Comparison of ENCODE assay signal across 9 mouse cellular contexts in the genomic region with DNA sequence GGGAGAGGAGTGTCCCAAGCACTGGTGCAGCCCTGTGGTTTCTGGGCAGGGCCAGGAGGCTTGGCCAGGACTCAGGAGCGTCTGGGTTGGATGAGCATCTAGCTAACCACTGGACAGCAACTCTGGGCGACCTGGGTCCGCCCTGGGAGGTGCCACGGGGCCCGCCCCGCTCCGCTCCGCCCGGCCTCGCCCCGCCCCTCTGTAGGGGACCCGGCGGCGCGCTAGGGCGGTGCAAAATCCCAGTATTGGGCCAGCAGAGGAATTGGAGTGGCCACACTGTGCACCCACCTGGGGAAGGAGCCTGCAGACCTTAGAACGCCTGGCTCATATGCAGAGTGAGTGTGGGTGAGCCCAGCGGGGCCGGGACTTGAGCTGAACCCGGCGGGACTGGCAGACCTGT. TPM values are rescaled to one million over a fixed set of nuclear protein-coding genes. Genes with fewer than 3 reads are reported as not detected.
A peak's percentile ranks its signal among the peaks of the same experiment; 100 is the strongest.
DNase-seq lines count a peak whose midpoint lies in the region; ATAC-seq and TF ChIP-seq lines count a peak whose summit lies in the region.
"Had no signal": no experiment of that assay in that cellular context is flagged by ENCODE, and none has a peak within 500 bp of the region (broad histone marks: within the 10 kb centered on the region; RNA-seq: fewer than 3 reads in every experiment).

A gene (plus strand): TSS at position 196 of the 400 bp plus-strand sequence.

- no peaks in the 10 kb centered on the region for H3K27me3 ChIP-seq in heart, embryonic 16.5 days (ENCODE audit: control insufficient read depth, insufficient read depth, low read length)
- H3K27me3 ChIP-seq in forebrain, embryonic 14.5 days (replicated peaks; ENCODE audit: control insufficient read depth, insufficient read depth, low read length): no peaks in the 10 kb centered on the region
- peaks cover 5% of the 10 kb centered on the region; the same call in 1 of the 2 replicates for H3K27me3 ChIP-seq in neural tube, embryonic 12.5 days (replicated peaks)
- no peaks in the 10 kb centered on the region for H3K27me3 ChIP-seq in cerebellum, adult 2 months (ENCODE audit: control insufficient read depth, insufficient read depth, low read length)

- DNase-seq in heart, postnatal 10 days: no peak
- DNase-seq in forebrain, embryonic 14.5 days (ENCODE audit: low spot score): no peak
- peak; percentile 20 to 64 for DNase-seq in kidney, postnatal 25 days
- no peak for DNase-seq in left cerebral cortex, postnatal 10 days (ENCODE audit: extremely low spot score in 1 of 2, low spot score in 2 of 2)
- DNase-seq in cerebellum, adult 2 months: no peak
- DNase-seq in right cerebral cortex, postnatal 14 days: no peak

- no peak for TF ChIP-seq CTCF in cerebellum, adult 2 months (IDR thresholded peaks at IDR 0.05; ENCODE audit: borderline replicate concordance, insufficient read depth, low read depth, low read length)

- no peak within 1 kb of the TSS for H3K27ac ChIP-seq in heart, embryonic 16.5 days (ENCODE audit: low read length)
- H3K27ac ChIP-seq in forebrain, embryonic 14.5 days (ENCODE audit: low read depth, low read length): no peak within 1 kb of the TSS
- H3K27ac ChIP-seq in neural tube, embryonic 12.5 days: no peak within 1 kb of the TSS
- H3K27ac ChIP-seq in cerebellum, adult 2 months (ENCODE audit: insufficient read depth, low read length): no peak within 1 kb of the TSS

- H3K9ac ChIP-seq in heart, embryonic 16.5 days (ENCODE audit: low read length): no peak within 1 kb of the TSS
- peak within 1 kb of the TSS; percentile 21; the same call in 1 of the 2 replicates for H3K9ac ChIP-seq in forebrain, embryonic 14.5 days (ENCODE audit: low read length)
- H3K9ac ChIP-seq in neural tube, embryonic 12.5 days: no peak within 1 kb of the TSS

- H3K4me3 ChIP-seq in heart, embryonic 16.5 days (ENCODE audit: low read length): peak within 1 kb of the TSS; percentile 32
- H3K4me3 ChIP-seq in forebrain, embryonic 14.5 days (ENCODE audit: low read depth, low read length): peak within 1 kb of the TSS; percentile 19
- H3K4me3 ChIP-seq in neural tube, embryonic 12.5 days: peak within 1 kb of the TSS; percentile 25
- no peak within 1 kb of the TSS for H3K4me3 ChIP-seq in cerebellum, adult 2 months (replicated peaks; ENCODE audit: insufficient read depth, low read depth, low read length)

- WGBS in heart, embryonic 16.5 days: 2% methylated on average over 21 of the region's 21 CpGs
- WGBS in forebrain, embryonic 14.5 days: 3% methylated on average over 21 of the region's 21 CpGs
- WGBS in neural tube, embryonic 12.5 days: 2% methylated on average over 21 of the region's 21 CpGs
- WGBS in cerebellum, adult 2 months: 3% methylated on average over 21 of the region's 21 CpGs

- H3K4me2 ChIP-seq in heart, embryonic 16.5 days (ENCODE audit: low read depth, low read length): peak within 1 kb of the TSS; percentile 57
- H3K4me2 ChIP-seq in forebrain, embryonic 14.5 days (ENCODE audit: low read length): peak within 1 kb of the TSS; percentile 52
- peak within 1 kb of the TSS; percentile 60 for H3K4me2 ChIP-seq in neural tube, embryonic 12.5 days (replicated peaks)

- intact Hi-C loops in heart, postnatal 10 days (cut with DNase I): no loop called here
- intact Hi-C loops in left cerebral cortex, postnatal 10 days (cut with DNase I): no loop called here

- no peak for TF ChIP-seq POLR2A in cerebellum, adult 2 months (IDR thresholded peaks at IDR 0.05; ENCODE audit: borderline replicate concordance, insufficient read depth, low read length)

- no peak; the same call in 1 of the 2 replicates for ATAC-seq in heart, embryonic 16.5 days (replicated peaks; ENCODE audit: extremely low read depth, insufficient read depth, low FRiP score)
- ATAC-seq in forebrain, embryonic 14.5 days: peak; percentile 44; the same call in 1 of the 2 replicates
- ATAC-seq in neural tube, embryonic 12.5 days (ENCODE audit: low FRiP score, low read depth): peak; percentile 48

- H3K9me3 ChIP-seq in heart, embryonic 16.5 days (replicated peaks; ENCODE audit: control insufficient read depth, low read length): no peaks in the 10 kb centered on the region
- no peaks in the 10 kb centered on the region for H3K9me3 ChIP-seq in forebrain, embryonic 14.5 days (replicated peaks; ENCODE audit: control insufficient read depth, low read length)
- no peaks in the 10 kb centered on the region for H3K9me3 ChIP-seq in neural tube, embryonic 12.5 days
- H3K9me3 ChIP-seq: G1E had no signal

- H3K4me1 ChIP-seq in heart, embryonic 16.5 days (ENCODE audit: control insufficient read depth, insufficient read depth, low read length): no peaks in the 10 kb centered on the region
- peaks cover 4% of the 10 kb centered on the region; the same call in 1 of the 2 replicates for H3K4me1 ChIP-seq in forebrain, embryonic 14.5 days (ENCODE audit: control insufficient read depth, insufficient read depth, low read length)
- peaks cover 6% of the 10 kb centered on the region; the same call in 1 of the 2 replicates for H3K4me1 ChIP-seq in neural tube, embryonic 12.5 days
- H3K4me1 ChIP-seq in cerebellum, adult 2 months (ENCODE audit: control insufficient read depth, insufficient read depth, low read length): no peaks in the 10 kb centered on the region

- no peaks in the 10 kb centered on the region for H3K36me3 ChIP-seq in heart, embryonic 16.5 days (ENCODE audit: control insufficient read depth, insufficient read depth)
- H3K36me3 ChIP-seq in forebrain, embryonic 14.5 days (ENCODE audit: control insufficient read depth, insufficient read depth, low read length): no peaks in the 10 kb centered on the region
- no peaks in the 10 kb centered on the region for H3K36me3 ChIP-seq in neural tube, embryonic 12.5 days
- H3K36me3 ChIP-seq: G1E had no signal

RNA-seq across cellular contexts. Expression of the gene that starts here (rescaled TPM):
- polyA plus RNA-seq in heart, embryonic 16.5 days (2015; fragmentation: Nextera tagmentation; extraction: Ambion mirVana): not detected in 2 replicates
- total RNA-seq in heart, postnatal 10 days (2021): not detected
- polyA plus RNA-seq in forebrain, embryonic 14.5 days (2014; fragmentation: Nextera tagmentation; extraction: Ambion mirVana): 0.09 TPM in 1 of 2 replicates, not detected in the other
- polyA plus RNA-seq in neural tube, embryonic 12.5 days (2016; fragmentation: Nextera tagmentation; extraction: Ambion mirVana): not detected in 2 replicates
- total RNA-seq in left cerebral cortex, postnatal 10 days (2021): under 1 TPM; 0.55 to 0.64 TPM
- not detected in 2 replicates for polyA plus RNA-seq in cerebellum, adult 2 months (2012; rRNA removed)
- polyA plus RNA-seq: G1E had no signal

Comparison
In these comparisons a context has a peak if more than half of its experiments do, and no peak if none do; other contexts are left out.
1. Peak in ATAC-seq, H3K4me3 ChIP-seq, H3K9ac ChIP-seq and H3K4me2 ChIP-seq in forebrain, embryonic 14.5 days; RNA of the gene not detected or under 1 TPM.
2. Peak in ATAC-seq, H3K4me3 ChIP-seq and H3K4me2 ChIP-seq in neural tube, embryonic 12.5 days; RNA of the gene not detected or under 1 TPM.
3. DNase-seq: peak in kidney, postnatal 25 days (2 of 2); none in heart, postnatal 10 days (0 of 2), forebrain, embryonic 14.5 days (single experiment), left cerebral cortex, postnatal 10 days (0 of 2), cerebellum, adult 2 months (0 of 2) and right cerebral cortex, postnatal 14 days (single experiment).
4. Peak in every context shown above with its lines, with median percentiles within 50 percentile points of each other: H3K4me2 ChIP-seq.